Mouse (Mus musculus) megakaryocyte, embryonic 14.5 days (primary cell): ENCODE measurements at regions not wholly inside any gene's neighbourhood (a gene's known extent, or its start where the extent isn't known, plus 50 kb on each side); places are given as distances from the start of the nearest gene placed in this dataset.

Experiments
- FLI1 ChIP-seq: IDR thresholded peaks from 2 replicates; pipeline ENCODE4 v1.6.1; 2012; ENCODE audit warnings: low read length, inconsistent platforms, mixed read lengths
- GATA1 ChIP-seq: IDR thresholded peaks from 3 replicates; pipeline ENCODE4 v1.6.1; 2012; ENCODE audit warnings: mixed read lengths, low read length, inconsistent platforms, borderline replicate concordance

GRCm38 (mm10) chr15:67983253-67983652 lies 1482.5 kb upstream of the Lrrc6 start:
- TF ChIP-seq GATA1 = no peak
- TF ChIP-seq FLI1 = no peak
